Mouse (Mus musculus) kidney, adult 2 months (tissue): ENCODE measurements at regions not wholly inside any gene's neighbourhood (a gene's known extent, or its start where the extent isn't known, plus 50 kb on each side); places are given as distances from the start of the nearest gene placed in this dataset.

Experiments
- DNase-seq: peaks from one replicate; pipeline ENCODE4 v3.0.0; 2021
- H3K27ac ChIP-seq: fragments of 200-500 bp; 2 replicates; pipeline ENCODE4 v1.5.1; 2012; ENCODE audit warnings: low read depth, low read length, control low read depth, inconsistent platforms; ENCODE audit not compliant: insufficient read depth
- H3K27me3 ChIP-seq: fragments of 200-500 bp; replicated peaks from 2 replicates; pipeline ENCODE4 v1.6.1; 2012; ENCODE audit warnings: mild to moderate bottlenecking, moderate library complexity, low read length, inconsistent platforms; ENCODE audit not compliant: control insufficient read depth, insufficient read depth
- H3K36me3 ChIP-seq: fragments of 200-500 bp; 2 replicates; pipeline ENCODE4 v1.6.1; 2012; ENCODE audit warnings: mild to moderate bottlenecking, moderate library complexity, low read length, inconsistent platforms; ENCODE audit not compliant: control insufficient read depth, insufficient read depth
- H3K4me1 ChIP-seq: fragments of 200-500 bp; 2 replicates; pipeline ENCODE4 v1.6.1; 2011; ENCODE audit warnings: low read length; ENCODE audit not compliant: control insufficient read depth, insufficient read depth
- H3K4me3 ChIP-seq: fragments of 200-500 bp; 2 replicates; pipeline ENCODE4 v1.5.1; 2011; ENCODE audit warnings: mild to moderate bottlenecking, low read depth, low read length, control low read depth; ENCODE audit not compliant: insufficient read depth
- CTCF ChIP-seq: fragments of 200-500 bp; conservative IDR thresholded peaks from 2 replicates; pipeline ENCODE4 v1.5.1; 2011; ENCODE audit warnings: low read depth, mild to moderate bottlenecking, control low read depth, low read length, moderate library complexity, mixed read lengths; ENCODE audit not compliant: insufficient read depth, insufficient read length
- POLR2A ChIP-seq: fragments of 200-500 bp; IDR thresholded peaks from one replicate; pipeline ENCODE4 v1.6.1; 2011; ENCODE audit warnings: low read depth, low read length, control low read depth
- WGBS: fragments of 180-500 bp; shearing (Covaris S2); methylation state at CpG from one replicate; pipeline ENCODE4 v1.1.7; 2018; 5-methylcytosine and 5-hydroxymethylcytosine counted together

DNA sequence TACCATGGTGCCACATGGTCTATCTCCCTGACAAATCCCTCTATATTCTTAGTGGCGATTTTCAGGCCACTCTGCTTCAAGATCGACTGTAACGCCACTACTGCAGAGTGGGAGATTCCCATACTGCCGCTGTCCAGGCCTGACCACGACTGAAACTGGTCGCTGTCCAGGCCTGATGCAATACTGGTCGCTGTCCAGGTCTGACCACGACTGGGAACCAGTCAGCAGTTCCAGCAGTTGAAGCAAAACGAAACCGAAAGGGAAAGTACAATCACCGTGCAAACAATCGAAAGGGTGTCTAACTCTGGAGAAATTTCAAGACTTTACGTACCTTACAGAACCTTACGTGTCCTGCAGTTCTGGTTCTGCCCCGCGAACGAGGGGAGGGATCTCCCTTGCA is 271.5 kb downstream of the Casp12 start:
- Histone ChIP-seq H3K4me1 (no peaks in the 10 kb centered on the region), H3K27me3 (no peaks in the 10 kb centered on the region), H3K36me3 (no peaks in the 10 kb centered on the region), H3K27ac (no peak overlapping the region), H3K4me3 (no peak overlapping the region)
- 94% methylated on average over 17 of the region's 17 CpGs for WGBS
- no peak for DNase-seq
- TF ChIP-seq POLR2A: no peak
- no peak for TF ChIP-seq CTCF

DNA sequence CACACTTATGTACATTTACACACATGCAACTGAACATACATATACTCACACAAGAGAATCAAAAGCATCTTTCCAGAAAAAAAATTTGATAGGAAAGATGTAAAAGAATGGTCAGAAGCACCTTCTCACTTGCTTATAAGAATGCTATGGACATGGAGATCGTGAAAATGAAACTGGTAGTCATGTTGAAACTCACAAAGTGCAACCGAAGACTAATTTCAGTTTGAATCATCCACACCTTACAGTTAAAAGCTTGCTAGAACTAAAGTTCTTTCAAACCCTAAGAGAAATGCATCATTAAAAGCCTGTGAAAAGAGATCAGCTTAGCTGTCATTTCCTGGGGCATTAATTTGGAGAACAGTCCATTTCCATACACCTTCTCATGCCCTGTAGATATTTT is 278.2 kb downstream of the Casp12 start:
- Histone ChIP-seq H3K4me1 (no peaks in the 10 kb centered on the region), H3K27ac (no peak overlapping the region), H3K4me3 (no peak overlapping the region), H3K27me3 (no peaks in the 10 kb centered on the region), H3K36me3 (no peaks in the 10 kb centered on the region)
- 80% methylated on average over 2 of the region's 2 CpGs for WGBS
- DNase-seq: no peak
- TF ChIP-seq POLR2A (no peak), CTCF (no peak)

DNA sequence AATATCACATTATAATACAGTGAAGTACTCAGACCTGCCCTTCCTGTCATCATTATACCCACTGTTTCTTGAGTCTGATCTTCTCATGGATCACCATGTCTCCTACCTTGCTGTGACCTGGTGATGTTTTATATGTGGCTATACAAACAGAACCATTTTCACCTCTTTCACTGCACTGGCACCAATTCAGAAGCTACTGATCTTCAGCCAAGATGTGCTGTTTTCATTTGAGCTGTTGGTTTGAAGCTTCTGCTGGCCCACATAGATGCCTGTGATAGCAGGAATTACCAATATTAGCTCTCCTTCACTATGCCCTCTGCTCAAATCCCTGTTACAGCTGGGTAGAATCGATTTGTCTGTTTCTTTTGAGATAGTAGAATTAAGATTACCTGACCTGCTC is 282.3 kb downstream of the Casp12 start:
- Histone ChIP-seq H3K4me3 (no peak overlapping the region), H3K36me3 (no peaks in the 10 kb centered on the region), H3K4me1 (no peaks in the 10 kb centered on the region), H3K27ac (no peak overlapping the region), H3K27me3 (no peaks in the 10 kb centered on the region)
- 68% methylated on average over 1 of the region's 1 CpGs for WGBS
- TF ChIP-seq CTCF (no peak), POLR2A (no peak)
- no peak for DNase-seq

DNA sequence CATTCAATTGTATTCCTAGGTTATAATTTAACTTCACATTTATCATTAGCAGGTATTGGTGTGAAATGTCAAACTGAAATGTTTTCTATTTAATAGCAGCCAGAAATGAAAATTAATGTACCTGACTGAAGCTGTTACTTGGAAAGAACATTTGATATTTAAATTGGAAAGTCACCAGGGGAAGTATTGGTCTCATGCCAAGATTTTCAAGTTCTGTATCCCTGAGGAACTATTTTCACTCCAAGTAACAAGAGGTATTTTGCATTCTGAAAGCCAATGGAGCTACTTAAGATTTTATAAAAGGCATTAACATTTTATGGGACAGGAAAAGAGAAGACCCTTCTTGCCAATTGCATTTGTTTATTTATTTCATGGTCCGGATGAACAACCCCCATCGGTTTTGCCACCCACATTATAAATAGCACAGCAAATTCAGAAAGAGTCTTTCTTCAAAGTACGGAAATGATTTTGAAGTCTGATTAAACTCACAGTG is 289.3 kb downstream of the Casp12 start:
- TF ChIP-seq CTCF (no peak), POLR2A (no peak)
- H3K4me1 ChIP-seq: no peaks in the 10 kb centered on the region
- H3K27ac ChIP-seq: no peak overlapping the region
- peak; percentile 54 for DNase-seq
- H3K4me3 ChIP-seq: no peak overlapping the region
- H3K27me3 ChIP-seq: no peaks in the 10 kb centered on the region
- 36% methylated on average over 3 of the region's 3 CpGs for WGBS
- H3K36me3 ChIP-seq: no peaks in the 10 kb centered on the region

DNA sequence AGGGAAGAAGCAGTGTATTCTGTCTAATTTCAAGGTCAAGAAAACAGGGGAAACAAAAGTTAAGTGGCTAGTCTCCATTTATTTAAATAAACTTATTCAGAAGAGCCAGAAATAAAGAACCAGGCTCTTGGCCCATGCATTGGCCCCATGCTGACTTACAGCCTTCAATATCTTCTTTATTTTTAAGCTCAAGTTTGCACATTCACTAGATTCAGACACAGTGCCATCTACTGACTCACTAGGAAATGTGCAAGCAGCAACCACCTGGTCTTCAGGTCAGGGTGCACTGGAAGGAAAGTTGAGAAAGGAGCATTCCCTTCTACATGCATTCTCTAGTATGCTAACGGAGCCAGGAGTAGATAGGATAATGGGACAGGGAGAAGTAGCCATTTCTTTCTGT is 289.7 kb downstream of the Casp12 start:
- Histone ChIP-seq H3K27ac (no peak overlapping the region), H3K36me3 (no peaks in the 10 kb centered on the region), H3K4me1 (no peaks in the 10 kb centered on the region), H3K27me3 (no peaks in the 10 kb centered on the region), H3K4me3 (no peak overlapping the region)
- WGBS: 31% methylated on average over 1 of the region's 1 CpGs
- no peak for TF ChIP-seq POLR2A
- TF ChIP-seq CTCF: peak; percentile 47; the same call in 1 of the 2 replicates
- DNase-seq: peak; percentile 59

DNA sequence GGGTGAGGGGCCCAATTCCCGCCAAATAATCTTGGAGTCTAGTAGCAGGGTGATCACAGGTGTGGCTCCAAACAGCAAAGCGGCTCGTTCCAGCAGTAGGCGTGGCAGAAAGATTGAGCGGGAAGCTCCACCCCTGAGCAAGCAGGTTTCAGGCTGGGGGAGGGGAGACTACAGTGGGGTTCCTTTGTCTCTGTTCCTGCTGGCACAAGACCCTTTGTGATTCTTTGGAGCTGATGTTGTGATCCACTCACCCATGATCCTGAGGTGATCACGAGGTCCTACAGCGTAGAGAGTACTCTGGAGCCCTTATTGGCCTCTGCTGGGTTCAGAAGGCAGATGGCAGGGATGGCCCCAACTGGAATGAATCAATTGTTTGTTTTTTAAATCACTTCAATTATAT is 318.7 kb downstream of the Casp12 start:
- Histone ChIP-seq H3K4me1 (no peaks in the 10 kb centered on the region; the same call in 1 of the 2 replicates), H3K36me3 (no peaks in the 10 kb centered on the region)
- 89% methylated on average over 7 of the region's 7 CpGs for WGBS

DNA sequence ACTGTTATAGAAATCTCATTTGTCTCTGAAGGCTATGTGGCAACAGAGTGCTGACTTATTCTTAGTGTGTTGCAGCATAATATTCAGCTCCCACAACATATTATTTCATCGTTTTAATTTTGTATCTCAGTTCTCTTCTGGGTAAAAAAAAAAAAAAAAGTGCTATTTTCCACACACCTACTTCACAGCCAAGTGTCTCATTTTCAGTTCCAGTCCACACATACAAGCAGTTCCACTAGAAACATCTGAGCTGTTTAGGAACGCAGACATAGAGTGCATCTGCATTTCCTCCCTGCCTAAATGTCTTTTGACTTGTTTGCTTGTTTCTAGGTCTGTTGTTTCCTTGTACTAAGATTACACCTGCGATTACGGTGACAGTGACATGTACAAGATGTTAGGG is 328.3 kb downstream of the Casp12 start:
- no peak overlapping the region for H3K27ac ChIP-seq
- 76% methylated on average over 4 of the region's 4 CpGs for whole genome bisulfite sequencing
- H3K36me3 ChIP-seq: no peaks in the 10 kb centered on the region
- H3K27me3 ChIP-seq: no peaks in the 10 kb centered on the region
- no peak for DNase-seq
- no peaks in the 10 kb centered on the region for H3K4me1 ChIP-seq
- no peak overlapping the region for H3K4me3 ChIP-seq
- TF ChIP-seq CTCF: no peak
- no peak for TF ChIP-seq POLR2A

More for the DNA sequence above, 318.7 kb downstream of the Casp12 start:
- DNase-seq: no peak
- Histone ChIP-seq H3K27ac (no peak overlapping the region), H3K27me3 (no peaks in the 10 kb centered on the region), H3K4me3 (no peak overlapping the region)
- no peak for TF ChIP-seq POLR2A
- TF ChIP-seq CTCF: no peak
